Mouse (Mus musculus) inflammation-experienced regulatory T-cells, adult 6 months (primary cell): Measurements from ENCODE around the gene Fam171a2. TPM values are rescaled to one million over a fixed set of nuclear protein-coding genes. Genes with fewer than 3 reads are reported as not detected.
"Not testable (repeated sequence)": the region's sequence is repeated elsewhere in the genome, so short reads cannot be mapped to it uniquely, and the experiment has no call there.

ENCODE experiments used
- ATAC-seq: one replicate; pipeline ENCODE4 v1.8.0; 2017
- polyA plus RNA-seq, 3 experiments: library from polyadenylated mRNA; unstranded; fragments of 100-300 nt; shearing (Covaris generic); gene quantifications; one replicate each; pipeline ENCODE4 v1.2.1; 2017

Fam171a2 gene
- polyA plus RNA-seq, 3 experiments from 2014 or later, result not detected

DNA sequence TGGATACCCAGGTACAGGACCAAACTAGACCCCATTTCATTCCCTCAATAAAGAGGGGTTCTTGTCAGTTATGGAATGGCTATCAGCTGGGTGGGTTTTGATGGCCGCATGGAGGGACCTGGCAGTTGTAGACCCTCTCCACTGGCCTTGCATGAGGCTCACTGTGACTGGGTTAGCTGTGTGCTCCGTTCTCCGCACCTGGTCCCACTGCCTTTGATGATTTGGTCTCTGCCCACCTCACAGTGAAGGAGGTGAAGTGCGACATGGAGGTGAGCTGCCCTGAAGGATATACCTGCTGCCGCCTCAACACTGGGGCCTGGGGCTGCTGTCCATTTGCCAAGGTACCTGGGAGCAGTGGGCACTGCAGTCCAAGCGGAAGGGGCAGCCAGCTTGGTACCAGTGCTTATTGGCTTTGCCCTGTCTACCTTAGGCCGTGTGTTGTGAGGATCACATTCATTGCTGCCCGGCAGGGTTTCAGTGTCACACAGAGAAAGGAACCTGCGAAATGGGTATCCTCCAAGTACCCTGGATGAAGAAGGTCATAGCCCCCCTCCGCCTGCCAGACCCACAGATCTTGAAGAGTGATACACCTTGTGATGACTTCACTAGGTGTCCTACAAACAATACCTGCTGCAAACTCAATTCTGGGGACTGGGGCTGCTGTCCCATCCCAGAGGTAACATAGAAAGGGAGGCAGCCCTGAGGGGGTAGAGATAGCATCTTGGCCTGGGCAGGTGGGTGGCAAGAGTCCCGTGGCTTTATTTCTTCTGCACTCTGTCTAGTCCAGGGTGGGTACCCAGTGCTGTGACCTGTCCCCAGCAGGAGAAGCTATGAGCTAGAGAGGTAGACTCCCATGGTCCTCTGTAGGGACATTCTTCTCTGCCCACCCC lies 12.4 kb downstream of the Fam171a2 start:
- no peak for ATAC-seq

DNA sequence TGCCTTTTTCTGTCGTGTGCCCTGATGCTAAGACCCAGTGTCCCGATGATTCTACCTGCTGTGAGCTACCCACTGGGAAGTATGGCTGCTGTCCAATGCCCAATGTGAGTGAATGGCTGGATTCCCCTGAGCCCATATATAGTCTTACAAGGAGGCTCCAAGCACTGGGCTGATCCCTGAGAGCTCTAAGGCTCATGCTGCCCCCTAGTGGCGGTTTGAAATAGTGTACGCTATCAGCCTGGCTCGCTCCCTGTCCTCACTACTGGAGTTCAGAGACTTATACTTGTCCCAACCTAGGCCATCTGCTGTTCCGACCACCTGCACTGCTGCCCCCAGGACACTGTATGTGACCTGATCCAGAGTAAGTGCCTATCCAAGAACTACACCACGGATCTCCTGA lies 13.1 kb downstream of the Fam171a2 start:
- ATAC-seq, result peak; percentile 39

DNA sequence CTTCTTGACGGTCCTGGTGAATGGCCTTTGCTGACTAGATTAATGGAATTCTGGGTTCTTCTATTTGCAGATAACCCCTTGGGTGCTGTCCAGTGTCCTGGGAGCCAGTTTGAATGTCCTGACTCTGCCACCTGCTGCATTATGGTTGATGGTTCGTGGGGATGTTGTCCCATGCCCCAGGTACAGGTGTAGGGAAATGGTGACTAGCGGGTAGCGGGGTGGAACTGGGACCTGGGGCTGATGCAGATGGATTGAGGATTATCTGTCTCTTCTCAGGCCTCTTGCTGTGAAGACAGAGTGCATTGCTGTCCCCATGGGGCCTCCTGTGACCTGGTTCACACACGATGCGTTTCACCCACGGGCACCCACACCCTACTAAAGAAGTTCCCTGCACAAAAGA lies 13.6 kb downstream of the Fam171a2 start:
- ATAC-seq, result no peak

DNA sequence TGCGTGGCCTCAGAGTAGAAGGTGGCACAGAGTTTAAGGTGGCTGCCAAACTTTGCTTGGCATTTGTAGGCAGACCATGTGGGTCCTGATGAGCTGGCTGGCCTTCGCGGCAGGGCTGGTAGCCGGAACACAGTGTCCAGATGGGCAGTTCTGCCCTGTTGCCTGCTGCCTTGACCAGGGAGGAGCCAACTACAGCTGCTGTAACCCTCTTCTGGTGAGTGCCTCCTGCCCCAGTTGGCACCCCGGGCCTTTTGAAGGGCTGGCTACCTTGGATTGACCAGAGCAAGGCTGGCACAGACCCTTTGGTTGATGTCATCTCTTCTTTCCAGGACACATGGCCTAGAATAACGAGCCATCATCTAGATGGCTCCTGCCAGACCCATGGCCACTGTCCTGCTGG lies 14.6 kb downstream of the Fam171a2 start:
- ATAC-seq, result no peak

DNA sequence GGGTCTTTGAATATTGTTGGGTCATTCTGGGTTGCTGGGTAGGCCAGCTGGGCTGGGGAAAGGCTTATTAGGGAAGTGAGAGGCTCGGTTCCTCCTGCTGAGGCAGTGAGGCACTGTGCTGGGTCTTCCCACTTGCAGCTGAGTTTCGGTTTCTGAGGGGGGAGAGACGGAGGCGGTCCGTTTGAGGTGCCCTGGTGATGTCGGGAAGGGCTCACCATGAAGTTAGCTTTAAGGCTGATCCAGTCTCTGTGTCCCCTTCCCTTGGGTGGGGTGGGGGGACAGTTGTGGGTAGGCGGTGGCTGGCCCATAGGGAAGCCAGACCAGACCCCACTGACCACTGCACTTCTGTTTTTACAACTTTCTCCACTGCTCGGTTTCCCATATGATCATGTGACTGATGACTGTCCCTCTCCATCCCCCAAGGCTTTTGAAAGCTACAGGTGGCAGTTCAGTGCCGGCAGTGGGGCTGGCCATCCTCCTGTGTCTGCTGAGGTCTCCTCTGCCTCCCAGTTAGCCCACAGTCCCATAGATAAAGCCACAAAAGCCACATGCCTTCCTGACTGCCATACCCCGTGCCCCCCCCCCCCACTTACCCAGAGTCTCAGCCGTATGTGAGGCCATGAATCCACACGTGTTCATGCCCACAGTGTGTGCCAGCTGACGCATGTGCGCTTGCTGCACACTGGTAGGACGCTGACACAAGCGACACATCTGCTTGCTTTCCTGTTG lies 15.2 kb downstream of the Fam171a2 start:
- no peak for ATAC-seq

DNA sequence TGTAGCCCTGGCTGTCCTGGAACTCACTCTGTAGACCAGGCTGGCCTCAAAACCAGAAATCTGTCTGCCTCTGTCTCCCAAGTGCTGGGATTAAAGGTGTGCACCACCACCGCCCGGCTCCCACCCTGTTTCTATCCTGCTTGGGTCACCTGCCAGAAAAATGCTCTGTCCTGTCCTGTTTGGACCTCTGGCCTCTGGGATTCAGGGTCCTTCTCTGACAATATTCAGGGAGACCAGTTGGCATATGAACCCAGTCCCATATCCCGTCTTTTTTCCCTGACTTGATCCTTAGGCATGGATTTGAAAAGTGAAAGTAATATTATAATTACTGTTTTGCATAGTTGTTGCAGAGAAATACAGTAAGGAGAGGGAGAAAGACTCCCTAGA lies 15.8 kb downstream of the Fam171a2 start:
- ATAC-seq, result no peak

DNA sequence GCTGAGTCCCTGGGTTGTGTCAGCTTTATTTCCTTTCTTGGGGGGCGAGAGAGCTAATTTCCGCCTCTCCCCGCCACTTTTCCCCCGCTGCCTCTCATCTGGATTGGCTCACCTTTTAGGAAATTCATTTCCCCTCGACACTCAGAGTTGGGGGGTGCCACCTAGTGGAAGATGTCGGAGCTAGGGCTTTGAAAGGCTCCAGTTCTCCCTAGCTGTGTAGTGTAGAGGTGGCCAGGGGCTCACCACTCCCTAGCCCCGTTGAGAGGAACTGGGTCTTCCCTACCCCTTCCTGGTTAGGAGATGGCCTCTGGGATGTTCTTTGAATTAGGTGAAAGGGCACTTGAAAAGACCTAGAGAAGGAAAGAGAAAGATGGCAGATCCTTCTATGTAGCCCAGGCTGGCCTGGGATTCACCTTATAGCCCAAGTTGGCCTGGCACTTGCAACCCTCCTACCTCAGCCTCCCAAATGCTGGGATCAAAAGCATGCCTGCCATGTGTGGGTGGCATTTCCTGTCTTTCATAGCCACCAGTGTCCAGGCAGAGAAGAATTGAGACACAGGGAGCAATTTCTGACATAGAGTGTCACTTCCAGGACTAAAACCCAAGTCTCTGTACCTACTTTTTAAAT lies 16.4 kb downstream of the Fam171a2 start:
- peak; percentile 68 for ATAC-seq

DNA sequence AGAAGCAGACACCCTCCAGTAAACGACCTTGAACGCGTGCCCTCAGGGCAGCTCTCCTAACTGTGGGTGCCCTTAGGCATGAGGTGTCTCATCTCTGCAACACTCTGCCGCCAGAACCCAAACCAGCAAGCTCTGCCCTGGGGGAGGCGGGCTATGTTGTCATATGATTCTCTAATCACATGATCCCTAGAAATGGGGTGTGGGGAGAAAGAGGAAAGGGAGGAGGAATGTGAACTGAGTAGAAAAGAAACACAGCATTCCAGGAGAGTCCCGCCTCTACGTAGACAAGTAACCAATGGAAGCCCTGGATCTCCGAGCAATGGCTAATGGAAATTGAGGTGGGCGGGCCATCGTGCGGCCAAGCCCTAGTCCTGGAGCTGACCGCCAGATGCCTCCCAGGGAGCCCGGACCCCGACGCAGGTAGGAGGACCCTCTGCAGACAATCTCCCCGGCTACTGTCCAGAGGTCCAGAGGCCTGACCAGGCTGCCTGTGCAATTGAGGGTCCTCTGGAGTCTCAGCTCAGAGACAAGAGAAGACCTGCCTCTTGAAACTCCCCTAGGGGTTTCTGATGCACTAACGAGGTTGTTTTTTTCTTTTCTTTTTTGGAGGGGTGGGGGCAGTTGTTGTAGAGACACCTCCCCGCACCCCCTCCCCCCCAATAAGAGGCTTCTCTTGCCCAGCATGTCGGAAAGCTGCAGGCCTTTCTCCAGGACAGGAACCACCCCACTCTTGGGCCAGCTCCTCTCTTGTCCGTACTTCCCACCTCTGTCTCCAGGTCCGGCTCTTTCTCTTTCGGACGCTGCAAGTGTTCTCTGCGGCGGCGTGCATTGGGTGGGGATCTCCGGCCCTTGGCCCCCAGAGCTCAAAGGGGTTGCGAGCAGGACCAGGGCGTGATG lies 17.1 kb downstream of the Fam171a2 start, which contains the start of gene Grn:
Grn (plus strand) TSS at position 195 of the 897 bp plus-strand sequence.
- ATAC-seq, result peak; percentile 70

DNA sequence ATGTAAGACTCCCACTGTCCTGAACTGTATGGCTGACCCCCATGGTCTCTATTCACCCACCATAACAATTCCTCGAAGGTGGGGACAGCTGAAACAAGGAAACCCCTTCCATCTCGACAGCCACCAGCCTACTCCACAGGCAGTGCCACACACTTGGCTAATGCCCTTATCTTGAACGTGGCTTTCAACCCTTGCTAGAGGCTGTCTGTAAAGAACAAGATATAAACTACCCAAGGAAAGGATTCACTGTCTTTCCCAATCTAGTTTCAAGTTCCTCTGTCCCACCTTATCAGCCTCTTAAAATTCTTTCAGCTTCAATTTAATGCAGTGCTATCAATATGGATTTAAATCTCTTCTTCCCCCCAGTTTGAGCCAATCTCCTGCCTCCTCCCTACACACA lies 17.9 kb downstream of the Fam171a2 start:
- no peak for ATAC-seq

DNA sequence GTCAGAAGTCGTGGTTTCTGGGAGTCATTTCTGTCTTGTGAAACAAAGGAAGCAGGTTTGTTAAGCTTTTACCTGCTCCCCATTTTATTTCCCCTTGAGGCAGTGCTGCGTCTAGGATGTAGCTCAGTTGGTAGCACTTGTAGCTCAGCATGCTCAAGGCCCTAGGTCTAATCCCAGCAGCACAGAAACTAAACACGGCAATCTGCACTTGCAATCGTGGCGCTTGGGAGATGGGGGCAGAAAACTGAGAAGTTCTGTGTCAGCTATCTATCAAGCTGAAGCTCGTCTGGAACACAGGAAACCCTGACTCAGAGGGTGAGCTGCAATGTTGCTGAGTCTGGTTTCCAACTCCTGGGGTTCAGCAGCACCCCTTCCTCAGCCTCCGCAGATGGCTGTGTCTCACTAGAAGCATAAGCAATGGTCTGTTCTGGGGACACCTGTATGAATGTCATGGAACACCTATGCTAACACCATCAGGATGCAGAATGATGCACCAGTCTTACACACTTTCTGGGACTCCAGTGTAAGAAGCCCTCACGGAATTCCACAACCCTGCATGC lies 18.4 kb downstream of the Fam171a2 start:
- no peak for ATAC-seq

DNA sequence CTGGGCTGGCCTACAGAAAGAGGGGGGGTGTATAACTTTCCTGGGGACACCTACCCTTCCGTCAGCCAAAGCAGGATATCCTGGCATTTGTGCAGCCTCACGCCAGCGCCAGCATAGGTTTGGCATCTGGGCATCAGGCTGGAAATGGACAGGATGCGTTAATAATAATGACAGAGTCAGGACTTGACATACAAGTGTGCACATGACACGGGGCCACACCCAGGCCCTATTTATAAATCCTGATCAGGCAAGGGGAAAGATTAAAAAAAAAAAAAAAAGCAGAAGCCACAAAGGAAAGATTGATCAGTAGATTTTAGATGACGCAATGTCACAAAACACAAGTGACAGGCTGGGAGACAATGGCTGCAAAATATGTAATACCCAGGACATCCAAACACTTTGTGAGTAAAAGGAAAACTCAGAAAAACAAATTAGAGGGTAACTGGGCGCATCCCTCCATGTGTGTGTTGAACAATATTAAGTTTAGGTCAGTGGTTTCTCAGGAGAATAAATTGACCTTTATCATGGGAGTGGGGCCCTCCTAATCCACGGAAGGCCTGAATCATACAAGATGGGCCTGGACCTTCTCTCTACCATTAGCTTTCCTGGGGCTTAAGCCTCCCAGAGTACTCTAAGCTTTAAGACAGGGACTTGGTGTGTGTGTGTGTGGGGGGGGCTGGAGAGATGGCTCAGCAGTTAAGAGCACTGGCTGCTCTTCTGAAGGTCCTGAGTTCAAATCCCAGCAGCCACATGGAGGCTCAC lies 21.7 kb downstream of the Fam171a2 start:
- no peak for ATAC-seq

DNA sequence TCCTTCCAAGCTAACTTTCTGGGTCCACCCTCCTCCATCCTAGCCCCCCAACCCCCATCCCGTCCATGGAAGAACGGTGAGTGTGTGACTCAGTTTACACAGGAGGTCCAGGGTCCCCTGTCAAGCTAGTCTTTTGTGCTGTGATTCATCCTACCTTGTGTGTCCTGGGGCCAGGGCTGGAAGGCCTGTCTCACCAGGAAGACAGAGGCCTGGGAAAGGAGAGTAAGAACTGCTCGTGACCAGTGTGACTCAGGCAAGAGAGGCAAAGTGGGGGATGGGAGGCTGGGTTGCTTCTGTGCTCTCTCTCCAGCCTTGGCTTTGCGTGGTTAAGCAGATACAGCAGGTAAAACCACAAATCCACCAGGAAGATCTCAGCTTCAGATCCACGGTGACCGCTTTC lies 22.8 kb downstream of the Fam171a2 start:
- ATAC-seq, result no peak

DNA sequence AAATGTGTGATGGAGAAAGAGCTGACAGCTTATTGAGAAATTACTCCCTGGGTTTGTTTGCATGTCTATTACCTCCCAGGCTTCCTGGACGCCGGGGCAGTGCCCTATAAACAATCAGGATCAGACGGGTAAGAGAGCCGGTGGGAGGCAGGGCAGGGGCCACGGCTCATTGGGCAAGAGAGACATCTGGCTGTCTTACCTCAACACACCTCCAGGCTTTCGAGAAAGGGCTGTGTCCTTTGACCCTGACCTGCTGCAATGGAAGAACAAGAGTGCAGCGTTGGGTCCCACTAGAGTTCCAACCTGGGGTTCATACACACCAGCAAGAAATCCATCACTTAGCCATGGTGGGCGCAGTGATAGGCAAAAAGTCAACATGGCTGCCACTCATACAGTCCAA lies 25.9 kb downstream of the Fam171a2 start:
- ATAC-seq, result no peak

DNA sequence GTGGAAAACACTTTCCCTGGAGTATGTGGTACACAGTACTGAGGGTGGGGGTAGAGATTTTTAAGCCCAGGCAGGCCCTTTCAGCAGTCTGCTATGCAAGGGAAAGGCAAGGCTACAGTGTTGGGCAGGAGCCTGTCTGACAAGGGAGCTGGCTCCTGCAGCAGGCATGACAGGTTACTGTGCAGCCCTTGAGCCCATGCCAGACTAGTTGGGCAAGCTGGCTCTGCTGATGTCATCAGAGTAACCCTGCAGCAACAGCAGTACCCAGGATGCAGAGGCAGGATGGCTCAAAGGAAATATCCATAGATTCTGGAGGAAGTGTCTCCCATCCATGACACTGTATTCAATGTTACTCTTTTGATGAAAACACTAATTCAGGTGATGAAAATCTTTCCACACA lies 28.6 kb downstream of the Fam171a2 start:
- ATAC-seq, result no peak

DNA sequence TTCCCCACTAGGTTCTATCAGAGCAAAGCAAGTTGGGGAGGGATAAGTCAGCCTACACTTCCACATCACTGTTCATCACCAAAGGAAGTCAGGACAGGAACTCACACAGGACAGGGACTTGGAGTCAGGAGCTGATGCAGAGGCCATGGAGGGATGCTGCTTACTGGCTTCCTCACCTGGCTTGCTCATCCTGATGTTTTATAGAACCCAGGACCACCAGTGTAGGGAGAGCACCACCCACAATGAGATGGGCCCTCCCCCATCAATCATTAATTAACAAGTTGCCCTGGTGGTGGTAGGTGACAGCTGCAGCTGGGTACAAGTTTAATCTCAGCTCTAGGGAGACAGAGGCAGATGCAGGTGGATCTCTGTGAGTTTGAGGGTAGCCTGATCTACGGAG lies 30.3 kb downstream of the Fam171a2 start:
- ATAC-seq, result no peak

DNA sequence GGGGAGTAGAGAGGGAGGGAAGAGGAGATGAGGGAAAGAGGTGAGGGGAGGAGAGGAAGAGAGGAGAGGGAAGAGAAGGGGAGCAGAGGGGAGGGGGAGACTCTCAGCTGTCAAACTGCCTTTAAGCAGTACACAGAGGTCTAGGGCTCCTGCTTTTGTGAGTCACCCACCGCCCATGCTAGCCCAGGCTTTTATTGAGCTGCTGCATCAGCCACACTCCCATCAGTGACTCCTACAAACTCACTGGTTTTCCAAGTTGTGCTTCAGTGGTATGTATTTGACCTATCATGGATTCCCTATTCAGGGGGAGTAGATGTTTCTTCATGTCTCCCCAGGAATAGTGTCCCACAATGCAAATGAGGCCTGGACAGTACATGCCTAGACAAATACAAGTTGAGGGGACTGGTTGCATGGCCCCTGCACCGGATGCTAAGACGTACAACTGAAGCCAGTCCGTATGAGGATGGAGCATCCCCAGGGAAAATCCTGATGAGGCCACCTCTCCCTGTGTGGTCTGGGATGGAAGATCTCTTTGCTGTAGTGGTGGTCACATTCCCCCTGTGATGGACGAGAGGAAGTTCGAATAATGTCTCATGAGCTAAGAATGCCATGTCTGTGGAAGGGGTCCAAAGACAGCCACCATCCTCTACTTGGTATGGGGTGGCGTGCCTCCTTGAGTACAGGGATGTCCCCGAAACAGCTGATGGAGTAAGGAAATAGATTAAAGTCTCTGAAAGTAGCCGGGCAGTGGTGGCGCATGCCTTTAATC lies 32.3 kb downstream of the Fam171a2 start:
- ATAC-seq, result no peak

DNA sequence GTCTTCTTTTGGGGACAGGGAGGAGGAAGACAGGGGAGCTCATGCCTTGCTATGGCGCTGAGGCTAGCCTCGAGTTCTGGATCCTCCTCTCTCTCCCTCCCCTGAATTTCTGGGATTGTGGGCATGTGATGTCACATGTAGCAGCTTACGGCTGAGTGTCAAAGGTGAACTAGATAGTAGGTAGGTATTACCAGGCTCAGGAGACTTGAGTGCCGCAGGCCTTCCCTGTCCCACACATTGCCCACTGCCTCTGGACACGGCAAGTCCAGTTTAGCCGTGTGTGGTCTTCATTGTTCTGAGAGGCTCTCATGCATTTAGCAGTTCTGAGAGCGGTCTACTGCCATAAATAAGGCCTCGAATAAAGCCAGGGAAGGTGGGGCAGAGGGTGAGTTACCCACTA lies 34.4 kb downstream of the Fam171a2 start:
- no peak for ATAC-seq

DNA sequence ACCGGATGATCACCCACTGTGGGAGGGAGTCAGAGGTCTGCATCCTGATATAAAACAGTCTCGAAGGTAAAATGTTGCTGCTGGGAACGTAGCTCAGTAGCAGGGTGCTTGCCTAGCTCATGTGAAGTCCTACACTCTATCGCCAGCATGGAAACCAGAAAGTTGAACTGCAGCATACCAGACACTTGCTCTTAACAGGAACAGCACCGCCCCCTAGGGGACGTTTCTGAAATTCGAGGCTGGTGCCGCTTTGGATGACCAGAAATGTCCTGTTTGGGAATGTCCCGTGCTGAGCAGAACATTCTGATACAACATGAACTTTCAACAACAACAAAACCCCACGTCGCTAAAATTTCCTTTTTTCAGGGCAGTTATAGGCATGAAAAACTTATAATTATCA lies 35.8 kb downstream of the Fam171a2 start:
- no peak for ATAC-seq

DNA sequence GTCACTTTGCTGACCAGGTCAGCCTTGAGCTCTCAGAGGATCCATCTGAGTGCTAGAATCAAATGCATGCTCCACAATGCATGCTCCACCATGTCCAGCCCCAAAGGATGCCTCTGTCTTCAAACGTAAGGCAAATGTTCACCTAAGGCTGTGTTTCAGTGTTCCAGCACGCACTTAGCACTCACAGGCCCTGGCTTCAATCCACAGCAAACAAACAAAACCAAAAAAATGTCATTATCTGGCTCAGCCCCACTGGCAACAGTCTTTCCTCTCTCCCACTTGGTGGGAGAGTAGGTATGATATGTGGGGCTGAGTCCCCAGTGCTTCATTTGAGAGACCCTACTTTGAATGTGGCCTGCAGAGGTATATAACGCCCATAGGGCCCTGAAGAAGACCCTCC lies 36.4 kb downstream of the Fam171a2 start:
- no peak for ATAC-seq

DNA sequence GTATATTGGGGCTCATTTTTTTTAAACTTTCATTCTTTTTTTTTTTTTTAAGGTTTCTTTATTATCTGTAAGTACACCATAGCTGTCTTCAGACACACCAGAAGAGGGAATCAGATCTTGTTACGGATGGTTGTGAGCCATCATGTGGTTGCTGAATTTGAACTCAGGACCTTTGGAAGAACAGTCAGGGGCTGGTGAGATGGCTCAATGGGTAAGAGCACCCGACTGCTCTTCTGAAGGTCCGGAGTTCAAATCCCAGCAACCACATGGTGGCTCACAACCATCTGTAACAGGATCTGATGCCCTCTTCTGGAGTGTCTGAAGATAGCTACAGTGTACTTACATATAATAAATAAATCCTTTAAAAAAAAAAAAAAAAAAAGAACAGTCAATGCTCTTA lies 37.1 kb downstream of the Fam171a2 start:
- ATAC-seq, result not testable (repeated sequence)
